Mouse (Mus musculus) left cerebral cortex, adult 8-10 months (tissue): ENCODE results near the gene Ccdc85c. TPM values are rescaled to one million over a fixed set of nuclear protein-coding genes. Genes with fewer than 3 reads are reported as not detected.

Source experiments
- DNase-seq, 2 experiments: peaks; one replicate each; pipeline ENCODE4 v3.0.0; 2022; ENCODE audit warnings: low spot score in 2 of 2
- total RNA-seq, 4 experiments: library from RNA; stranded (reverse); gene quantifications; 2 replicates each; pipeline ENCODE4 v1.2.4; 2022

Gene Ccdc85c
- total RNA-seq, 4 experiments from 2014 or later, result 71.7 to 85.8 (median 80.1) TPM

DNA sequence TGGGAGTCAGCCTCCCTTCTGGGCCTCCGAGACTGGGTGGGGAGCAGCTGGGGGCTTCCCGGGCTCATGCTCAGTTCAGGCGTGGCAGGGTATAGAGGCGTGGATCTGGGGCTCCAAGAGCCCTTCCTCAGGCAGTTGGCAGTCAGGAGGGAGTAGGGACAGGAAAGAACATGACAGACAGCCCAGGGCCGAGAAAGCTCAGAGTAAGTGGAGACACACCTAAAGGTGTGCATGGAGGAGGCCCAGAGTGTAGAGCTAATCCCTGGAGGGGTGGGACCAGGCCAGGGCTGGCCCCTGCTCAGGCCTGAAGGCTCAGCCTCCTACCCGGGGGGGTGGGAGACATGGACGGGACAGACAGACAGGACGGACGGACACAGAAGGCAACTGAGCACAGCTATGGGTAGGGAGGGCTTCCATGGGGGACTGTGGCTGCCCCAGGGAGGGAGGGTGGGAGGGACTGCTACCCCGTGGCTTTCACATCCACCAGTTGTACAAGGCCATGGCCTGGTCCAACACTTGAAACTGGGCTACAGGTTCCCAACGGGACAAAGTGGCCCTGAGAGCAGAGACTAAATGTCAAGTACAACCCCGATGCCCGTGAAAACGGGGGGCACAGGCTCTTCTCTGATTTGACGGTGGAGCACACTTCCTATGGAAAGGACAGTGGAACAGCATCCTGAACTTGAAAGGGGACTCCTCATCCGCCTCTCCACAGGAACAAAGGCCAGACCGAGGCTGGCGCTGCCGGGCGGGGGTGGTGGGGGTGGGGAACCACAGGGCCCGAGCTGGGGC, 55.2 kb downstream of the Ccdc85c start:
- DNase-seq, result no peak

- no peak for DNase-seq
Measured at GRCm38 (mm10) chr12:108219163-108219562, 56.1 kb downstream of the Ccdc85c start.

GRCm38 (mm10) chr12:108217572-108217971, 57.7 kb downstream of the Ccdc85c start:
- no peak for DNase-seq

DNA sequence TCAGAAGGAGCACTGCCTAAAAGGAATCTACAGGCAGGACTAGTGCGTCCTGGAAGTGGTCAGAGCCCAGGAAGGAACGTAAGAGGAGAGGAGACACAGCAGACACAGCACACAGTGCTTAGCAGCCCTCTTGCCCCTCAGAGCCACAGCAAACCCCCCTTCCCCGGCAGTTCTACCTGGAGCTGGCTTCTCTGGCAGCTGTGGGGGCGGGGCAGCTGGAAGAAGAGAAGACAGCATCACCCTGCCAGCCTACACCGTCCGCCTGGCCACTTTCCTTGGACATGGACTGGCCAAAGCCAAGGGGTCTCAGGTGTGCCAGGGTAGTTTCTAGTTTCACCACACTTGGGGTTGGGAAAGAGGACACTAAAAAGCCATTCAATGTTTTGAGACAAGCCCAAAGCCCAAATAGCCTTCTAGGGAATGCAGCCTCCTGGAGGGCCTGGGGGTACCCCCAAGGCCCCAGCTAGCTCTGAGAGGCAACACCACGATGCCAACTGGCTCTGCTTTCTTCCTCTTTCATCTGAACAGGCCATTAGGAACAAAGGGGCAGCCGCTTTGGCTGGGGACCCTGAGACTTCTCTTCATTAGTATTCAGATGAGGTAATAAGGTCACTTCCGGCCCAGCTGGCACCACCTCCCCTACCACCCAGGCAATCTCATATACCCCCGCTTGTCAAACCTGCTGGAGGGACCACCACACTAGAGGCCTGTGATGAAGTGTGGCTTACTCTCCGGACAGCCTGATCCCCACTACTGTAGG, 58.4 kb downstream of the Ccdc85c start:
- no peak for DNase-seq

- no peak for DNase-seq
Measured at GRCm38 (mm10) chr12:108215090-108215489, 60.1 kb downstream of the Ccdc85c start.

- no peak for DNase-seq
Measured at GRCm38 (mm10) chr12:108213090-108214041, 61.9 kb downstream of the Ccdc85c start.

DNA sequence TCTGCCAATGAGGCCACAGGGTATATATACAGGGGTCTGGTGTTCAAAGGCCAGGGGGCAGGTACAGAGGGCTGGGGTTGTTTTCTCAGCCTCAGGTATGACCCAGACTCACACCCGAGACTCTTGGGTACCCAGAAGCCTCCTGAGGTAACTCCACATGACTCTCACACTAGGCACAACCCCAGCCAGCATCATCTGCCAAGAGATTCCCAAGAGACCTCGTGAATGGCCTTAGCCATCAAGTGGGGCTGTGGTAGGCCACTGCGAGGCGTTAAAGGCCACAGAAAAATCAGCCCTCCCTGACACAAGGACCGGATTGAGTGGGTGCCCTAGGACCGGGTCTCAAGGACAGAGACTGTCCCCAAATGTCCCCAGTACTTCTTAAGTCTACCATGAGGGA, 62.7 kb downstream of the Ccdc85c start:
- no peak for DNase-seq

DNA sequence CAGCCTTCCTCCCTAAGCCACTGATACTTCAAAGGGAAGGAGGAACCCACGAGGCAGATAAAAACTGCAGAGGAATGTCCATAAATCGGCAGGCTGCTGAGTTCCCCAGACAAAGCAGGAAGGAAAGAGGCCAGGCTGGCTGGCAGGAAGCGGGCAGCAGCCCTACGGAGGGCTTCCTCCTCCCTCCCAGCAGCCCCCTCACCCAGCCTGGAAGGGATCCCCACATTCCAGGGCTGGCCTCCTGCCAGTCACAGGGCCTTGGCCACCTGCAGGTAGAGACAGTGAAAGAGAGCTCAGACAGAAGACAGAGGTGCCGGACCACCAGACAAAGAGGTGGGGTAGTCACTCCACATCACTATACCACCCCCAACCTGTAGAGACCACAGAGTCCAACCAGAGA, 63.2 kb downstream of the Ccdc85c start:
- no peak for DNase-seq

- no peak for DNase-seq
Measured at GRCm38 (mm10) chr12:108210623-108211022, 64.6 kb downstream of the Ccdc85c start.

GRCm38 (mm10) chr12:108208726-108209438, 66.3 kb downstream of the Ccdc85c start:
- DNase-seq, result peak; percentile 63

- DNase-seq, result no peak
Measured at GRCm38 (mm10) chr12:108208216-108208615, 67.0 kb downstream of the Ccdc85c start.

- DNase-seq, result peak in 1 of 2 experiments; percentile 52
Measured at GRCm38 (mm10) chr12:108206641-108207040, 68.6 kb downstream of the Ccdc85c start.

GRCm38 (mm10) chr12:108204978-108205377, 70.2 kb downstream of the Ccdc85c start:
- DNase-seq, result no peak

DNA sequence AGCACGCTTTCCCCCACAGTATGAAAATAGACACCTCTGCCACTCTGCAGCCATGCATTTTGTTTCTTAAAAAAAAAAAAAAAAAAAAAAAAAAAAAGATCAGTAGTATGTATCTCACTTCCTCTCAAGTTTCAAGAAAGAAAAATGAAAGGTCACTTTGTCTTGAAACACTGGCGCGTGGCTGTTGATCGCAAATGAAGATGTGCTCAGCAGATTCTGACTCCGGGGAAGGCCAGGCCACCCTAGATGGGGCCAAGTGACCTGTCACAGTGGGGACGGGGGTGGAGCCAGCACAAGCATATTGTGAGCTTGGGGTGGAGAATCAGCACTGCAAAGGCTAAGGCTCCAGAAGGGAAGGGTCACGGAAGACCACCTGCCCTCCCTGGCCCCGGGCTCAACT, 71.3 kb downstream of the Ccdc85c start:
- DNase-seq, result no peak

- DNase-seq, result no peak
Measured at GRCm38 (mm10) chr12:108200094-108200493, 75.1 kb downstream of the Ccdc85c start.

DNA sequence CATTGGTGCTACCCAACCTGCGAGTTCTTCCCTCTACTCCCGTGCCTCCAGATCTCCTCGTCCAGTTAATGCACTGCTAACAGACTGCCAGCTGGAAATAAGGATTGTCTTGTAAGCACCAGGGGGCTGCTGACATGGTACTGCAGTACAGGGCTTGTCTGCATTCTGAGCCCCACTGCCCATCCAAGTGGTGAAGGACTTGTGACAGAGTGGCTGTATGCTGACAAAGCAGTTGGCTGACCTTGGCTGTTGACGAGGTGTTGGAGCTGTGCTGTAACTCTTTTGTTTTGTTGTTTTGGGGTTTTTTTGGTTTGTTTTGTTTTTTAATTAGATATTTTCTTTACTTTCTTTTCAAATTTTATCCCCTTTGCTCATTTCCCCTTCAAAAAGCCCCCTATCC, 76.8 kb downstream of the Ccdc85c start:
- no peak for DNase-seq

- no peak for DNase-seq
Measured at GRCm38 (mm10) chr12:108195761-108196160, 79.5 kb downstream of the Ccdc85c start.

GRCm38 (mm10) chr12:108193878-108194277, 81.3 kb downstream of the Ccdc85c start:
- DNase-seq, result no peak

DNA sequence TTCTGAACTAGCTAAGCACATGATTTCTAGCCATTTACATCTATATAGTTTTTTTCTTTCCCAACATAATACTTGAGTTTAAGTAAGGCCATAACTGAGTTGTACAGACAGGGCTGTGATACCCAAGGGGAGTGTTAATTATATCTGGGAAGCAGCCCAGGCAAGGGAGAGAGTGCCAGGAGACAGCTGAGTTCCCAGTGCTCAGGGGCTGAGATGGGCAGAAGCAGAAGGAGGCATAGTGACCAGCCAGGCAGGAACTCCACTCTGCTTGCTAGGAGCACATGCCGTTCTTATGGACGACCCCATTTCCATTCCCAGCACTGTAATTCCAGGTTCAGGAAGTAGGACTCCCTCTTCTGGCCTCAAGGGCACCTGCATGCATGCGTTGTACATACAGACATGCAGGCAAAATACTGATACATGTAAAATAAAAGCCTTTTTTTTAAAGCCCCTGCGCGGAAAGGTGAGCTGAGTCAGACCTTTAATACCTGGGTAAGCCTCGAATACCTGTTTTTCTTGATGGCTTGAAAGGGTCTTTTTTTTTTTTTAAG, 87.6 kb downstream of the Ccdc85c start:
- DNase-seq, result no peak

GRCm38 (mm10) chr12:108181716-108182115, 93.5 kb downstream of the Ccdc85c start:
- DNase-seq, result no peak
